Mouse (Mus musculus) hindbrain, embryonic 15.5 days (tissue): ENCODE measurements around the gene Nat8f1. TPM values are rescaled to one million over a fixed set of nuclear protein-coding genes. Genes with fewer than 3 reads are reported as not detected.

Source experiments
- ATAC-seq: fragments of 200-750 bp; cut with Nextera tagmentation; 2 replicates; pipeline ENCODE4 v1.8.0; 2017; ENCODE audit warnings: low read depth, moderate number of reproducible peaks, moderate TSS enrichment; ENCODE audit not compliant: low FRiP score
- H3K27ac ChIP-seq: fragments of 300-500 bp; sonication (generic); replicated peaks from 2 replicates; pipeline ENCODE4 v1.5.1; 2015; ENCODE audit warnings: mild to moderate bottlenecking, inconsistent platforms
- H3K27me3 ChIP-seq: fragments of 300-500 bp; sonication (generic); 2 replicates; pipeline ENCODE4 v1.6.1; 2015; ENCODE audit warnings: control low read depth, inconsistent platforms
- H3K36me3 ChIP-seq: fragments of 300-500 bp; sonication (generic); 2 replicates; pipeline ENCODE4 v1.6.1; 2015; ENCODE audit warnings: control low read depth, inconsistent platforms
- H3K4me1 ChIP-seq: fragments of 300-500 bp; sonication (generic); replicated peaks from 2 replicates; pipeline ENCODE4 v1.6.1; 2015; ENCODE audit warnings: control low read depth, inconsistent platforms
- H3K4me2 ChIP-seq: fragments of 300-500 bp; sonication (generic); 2 replicates; pipeline ENCODE4 v1.6.1; 2015; ENCODE audit warnings: moderate library complexity, mild to moderate bottlenecking, inconsistent platforms
- H3K4me3 ChIP-seq: fragments of 300-500 bp; sonication (generic); 2 replicates; pipeline ENCODE4 v1.5.1; 2015; ENCODE audit warnings: mild to moderate bottlenecking, inconsistent platforms
- H3K9ac ChIP-seq: fragments of 300-500 bp; sonication (generic); 2 replicates; pipeline ENCODE4 v1.6.1; 2015; ENCODE audit warnings: inconsistent platforms
- H3K9me3 ChIP-seq: fragments of 300-500 bp; sonication (generic); 2 replicates; pipeline ENCODE4 v1.6.1; 2016; ENCODE audit warnings: control low read depth, inconsistent platforms
- WGBS: fragments of 180-500 bp; shearing (Covaris S2); methylation state at CpG from one replicate; pipeline ENCODE4 v1.1.7; 2015; 5-methylcytosine and 5-hydroxymethylcytosine counted together
- polyA plus RNA-seq: library from polyadenylated mRNA; unstranded; fragments of >200 nt; fragmentation: Nextera tagmentation; extraction: Ambion mirVana; gene quantifications from 2 replicates; pipeline ENCODE4 v1.2.1, GENCODE M21; 2015

The Nat8f1 gene
- polyA plus RNA-seq, 1 experiment from 2014 or later, result 20.7 TPM

- Histone ChIP-seq H3K27ac (no peak overlapping the region), H3K27me3 (no peaks in the 10 kb centered on the region), H3K4me3 (no peak overlapping the region), H3K4me1 (no peaks in the 10 kb centered on the region), H3K4me2 (no peak overlapping the region), H3K36me3 (no peaks in the 10 kb centered on the region), H3K9ac (no peak overlapping the region), H3K9me3 (no peaks in the 10 kb centered on the region)
- no peak for ATAC-seq
- WGBS, result 88% methylated on average over 2 of the region's 2 CpGs
These were observed 51.6 kb downstream of the Nat8f1 start for GRCm38 (mm10) chr6:85863840-85864239.

- Histone ChIP-seq H3K27me3 (no peaks in the 10 kb centered on the region), H3K9ac (no peak overlapping the region), H3K4me1 (no peaks in the 10 kb centered on the region), H3K27ac (no peak overlapping the region), H3K4me2 (no peak overlapping the region), H3K36me3 (no peaks in the 10 kb centered on the region), H3K4me3 (no peak overlapping the region), H3K9me3 (no peaks in the 10 kb centered on the region)
- 82% methylated on average over 2 of the region's 2 CpGs for WGBS
- ATAC-seq, result no peak
These were observed 52.4 kb downstream of the Nat8f1 start for GRCm38 (mm10) chr6:85863136-85863535.

- Histone ChIP-seq H3K27ac (no peak overlapping the region), H3K36me3 (no peaks in the 10 kb centered on the region), H3K4me2 (no peak overlapping the region), H3K4me1 (no peaks in the 10 kb centered on the region), H3K4me3 (no peak overlapping the region), H3K27me3 (no peaks in the 10 kb centered on the region), H3K9ac (no peak overlapping the region), H3K9me3 (no peaks in the 10 kb centered on the region)
- WGBS, result 78% methylated on average over 3 of the region's 3 CpGs
- ATAC-seq, result no peak
These were observed 52.9 kb downstream of the Nat8f1 start for GRCm38 (mm10) chr6:85862565-85862964.

- H3K4me1 ChIP-seq, result no peaks in the 10 kb centered on the region
- no peak overlapping the region for H3K4me2 ChIP-seq
- no peaks in the 10 kb centered on the region for H3K9me3 ChIP-seq
- no peaks in the 10 kb centered on the region for H3K36me3 ChIP-seq
- no peak for ATAC-seq
- H3K27me3 ChIP-seq, result no peaks in the 10 kb centered on the region
- no peak overlapping the region for H3K9ac ChIP-seq
- H3K27ac ChIP-seq, result no peak overlapping the region
- no peak overlapping the region for H3K4me3 ChIP-seq
- WGBS, result 91% methylated on average over 3 of the region's 3 CpGs
These were observed 54.2 kb downstream of the Nat8f1 start for GRCm38 (mm10) chr6:85861247-85861646.

Other genes with a start within 250 kb of the Nat8f1 start
- gene Nat8f7, start 202.5 kb downstream of the Nat8f1 start, polyA plus RNA-seq, result not detected in 2 replicates
- gene Nat8f3, start 149.9 kb downstream of the Nat8f1 start, polyA plus RNA-seq, result 0.33 and 0.34 TPM in 2 replicates
- not detected in 2 replicates for gene Nat8f6, start 94.7 kb downstream of the Nat8f1 start, polyA plus RNA-seq
- 0.16 and 0.26 TPM in 2 replicates for gene Nat8f5, start 94.7 kb downstream of the Nat8f1 start, polyA plus RNA-seq
- 0.14 TPM in 1 of 2 replicates, not detected in the other for gene Nat8, start 83.6 kb downstream of the Nat8f1 start, polyA plus RNA-seq
- not detected in 2 replicates for gene Nat8f2, start 46.5 kb downstream of the Nat8f1 start, polyA plus RNA-seq
- gene Nat8f4, start 10.8 kb downstream of the Nat8f1 start, polyA plus RNA-seq, result 6.2 and 6.6 TPM in 2 replicates
- gene Tprkb, start 3.8 kb downstream of the Nat8f1 start, polyA plus RNA-seq, result 47.7 and 50.5 TPM in 2 replicates
- gene Dusp11, start 46.0 kb upstream of the Nat8f1 start, polyA plus RNA-seq, result 52.2 and 53.9 TPM in 2 replicates
- gene Figla, start 100.5 kb upstream of the Nat8f1 start, polyA plus RNA-seq, result not detected in 2 replicates
- gene Add2, start 113.0 kb upstream of the Nat8f1 start, polyA plus RNA-seq, result 142 and 149 TPM in 2 replicates